Mouse (Mus musculus) large intestine, adult 2 months (tissue): ENCODE data around the gene Slc38a4. TPM values are rescaled to one million over a fixed set of nuclear protein-coding genes. Genes with fewer than 3 reads are reported as not detected.

Experiments used
- DNase-seq: peaks from one replicate; pipeline ENCODE4 v3.0.0-alpha.2; 2012; ENCODE audit warnings: low read depth, low spot score
- WGBS: fragments of 180-500 bp; shearing (Covaris S2); methylation state at CpG from one replicate; pipeline ENCODE4 v1.1.7; 2018; 5-methylcytosine and 5-hydroxymethylcytosine counted together
- polyA plus RNA-seq: library from polyadenylated mRNA; depleted of rRNA; stranded (reverse); fragments of >200 nt; gene quantifications from 2 replicates; pipeline ENCODE4 v1.2.3, GENCODE M21; 2012; rRNA removed

Slc38a4 gene
- polyA plus RNA-seq, 1 experiment, result 0.30 TPM

DNA sequence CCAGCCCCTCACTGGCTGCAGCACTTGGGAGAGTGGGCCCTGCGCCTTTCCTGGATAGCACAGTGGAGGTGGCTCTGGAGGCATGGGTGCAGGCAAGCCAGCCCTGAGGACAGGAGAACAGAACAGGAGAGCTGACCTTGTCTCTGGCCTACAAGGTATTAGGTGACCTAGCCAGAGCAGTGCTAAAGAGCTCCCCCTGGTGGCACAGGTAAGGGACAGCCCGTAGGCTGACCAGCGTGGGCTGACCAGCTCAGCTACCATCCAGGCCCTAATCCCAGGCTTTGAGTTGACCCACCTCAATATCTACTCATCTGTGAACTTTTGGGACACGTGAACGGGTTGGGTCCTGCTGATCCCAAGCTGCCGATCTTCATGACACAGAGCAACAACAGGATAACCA, 107.3 kb downstream of the Slc38a4 start:
- WGBS, result 53% methylated on average over 6 of the region's 6 CpGs
- DNase-seq, result no peak

Other genes starting within 250 kb of the Slc38a4 start
- gene Pced1b, start 191.2 kb upstream of the Slc38a4 start, polyA plus RNA-seq, result 5.3 and 7.0 TPM in 2 replicates
- 1.2 and 1.3 TPM in 2 replicates for gene Amigo2, start 191.3 kb upstream of the Slc38a4 start, polyA plus RNA-seq